Mouse (Mus musculus): ENCODE measurements at regions not wholly inside any gene's neighbourhood (a gene's known extent, or its start where the extent isn't known, plus 50 kb on each side); places are given as distances from the start of the nearest gene placed in this dataset.
"Not testable (repeated sequence)": the region's sequence is repeated elsewhere in the genome, so short reads cannot be mapped to it uniquely, and the experiment has no call there.

DNA sequence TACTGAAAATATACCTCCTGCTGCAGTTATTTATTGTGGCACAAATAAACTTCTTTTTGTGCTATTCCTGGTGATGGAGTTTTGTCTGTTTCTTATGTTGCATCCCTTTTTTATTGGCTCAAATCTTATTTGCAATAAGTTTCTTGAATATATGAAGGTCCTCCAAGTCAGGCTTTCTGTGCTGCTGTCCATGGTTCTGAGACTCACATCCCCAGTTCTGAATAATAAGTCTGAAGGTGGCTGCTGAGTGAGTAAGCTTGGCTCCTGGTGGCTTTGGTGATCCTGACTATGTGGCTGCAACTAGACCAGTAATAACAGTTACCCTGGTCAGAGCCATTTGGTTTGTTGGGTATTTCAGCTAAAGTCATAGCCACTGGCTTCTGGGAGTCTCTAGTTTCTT, 433.6 kb upstream of the Nova1 start:
- no peaks in the 10 kb centered on the region for H3K4me1 ChIP-seq
- H3K4me3 ChIP-seq, result no peak overlapping the region
- no peak for DNase-seq (ENCODE audit: low spot score)
- H3K27ac ChIP-seq (replicated peaks), result no peak overlapping the region
- H3K36me3 ChIP-seq, result no peaks in the 10 kb centered on the region
- H3K27me3 ChIP-seq (ENCODE audit: low read depth, poor library complexity, severe bottlenecking), result no peaks in the 10 kb centered on the region
- no peaks in the 10 kb centered on the region for H3K9me3 ChIP-seq (replicated peaks)

DNA sequence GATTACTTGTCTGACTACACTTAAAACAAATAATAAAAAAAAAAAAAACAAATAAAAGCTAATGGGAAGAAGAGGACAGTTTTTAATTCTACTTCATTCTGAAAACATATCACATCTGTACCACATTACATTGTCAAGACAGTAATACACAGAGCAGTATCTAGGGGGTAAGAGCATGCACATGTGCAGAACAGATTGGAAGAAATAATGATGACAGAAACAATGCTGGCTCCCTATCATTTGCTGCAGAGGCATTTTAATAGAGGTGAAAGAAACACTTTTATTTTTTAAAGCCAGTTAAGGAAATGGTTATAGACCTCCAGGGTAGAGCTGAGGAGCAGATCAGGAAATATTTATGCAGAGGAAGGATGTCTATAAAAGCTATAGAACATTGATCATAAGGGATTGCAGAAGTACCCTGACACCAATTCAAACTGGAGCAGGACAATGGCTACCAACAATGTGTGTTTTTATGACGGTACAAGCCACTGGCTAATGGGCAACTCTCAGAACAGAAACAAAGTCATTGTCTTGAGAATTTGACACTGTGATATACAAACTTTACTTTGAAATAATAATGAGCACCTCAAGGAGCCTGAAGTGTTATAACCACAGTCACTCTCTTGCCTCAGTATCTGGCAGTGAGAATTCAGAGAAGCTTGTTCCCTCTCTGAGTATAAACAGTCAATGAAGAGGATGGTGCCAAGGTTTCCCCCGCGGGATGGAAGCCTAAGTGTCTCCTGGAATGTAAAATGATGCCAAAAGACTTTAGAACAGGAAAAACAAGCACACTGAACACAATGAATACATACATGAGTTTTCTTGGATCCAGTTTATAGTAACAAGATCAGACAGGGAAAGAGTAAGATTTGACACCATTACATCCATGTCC, 425.1 kb upstream of the Nova1 start:
- no peaks in the 10 kb centered on the region for H3K4me1 ChIP-seq
- 73% methylated on average over 3 of the region's 3 CpGs for WGBS
- no peaks in the 10 kb centered on the region for H3K27me3 ChIP-seq (ENCODE audit: low read depth, poor library complexity, severe bottlenecking)
- H3K4me3 ChIP-seq, result no peak overlapping the region
- no peaks in the 10 kb centered on the region for H3K36me3 ChIP-seq
- no peak for DNase-seq (ENCODE audit: low spot score)
- no peaks in the 10 kb centered on the region for H3K9me3 ChIP-seq (replicated peaks)
- no peak overlapping the region for H3K27ac ChIP-seq (replicated peaks)

DNA sequence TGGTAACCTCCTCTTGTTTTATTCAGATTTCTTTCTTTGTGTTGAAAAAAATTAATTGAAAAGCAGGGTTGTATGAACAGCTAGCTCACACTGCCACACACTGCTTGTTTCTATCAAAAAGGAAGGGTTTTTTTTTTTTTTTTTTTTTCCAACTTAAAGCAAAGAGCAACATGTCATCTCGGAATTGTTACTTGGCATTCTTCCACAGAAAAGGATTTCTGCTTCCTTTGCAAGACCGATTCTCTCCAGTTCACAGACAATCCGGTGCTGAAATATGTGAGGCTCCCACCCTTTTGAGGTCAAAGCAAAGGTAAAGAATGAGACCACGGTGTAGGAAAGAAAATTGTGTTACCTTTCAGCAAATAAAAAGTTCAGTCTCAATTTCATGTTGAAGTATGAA, 401.3 kb upstream of the Nova1 start:
- H3K4me1 ChIP-seq, result no peaks in the 10 kb centered on the region
- no peaks in the 10 kb centered on the region for H3K9me3 ChIP-seq (replicated peaks)
- H3K27ac ChIP-seq (replicated peaks), result no peak overlapping the region
- no peaks in the 10 kb centered on the region for H3K27me3 ChIP-seq (ENCODE audit: low read depth, poor library complexity, severe bottlenecking)
- 88% methylated on average over 4 of the region's 4 CpGs for WGBS
- no peaks in the 10 kb centered on the region for H3K36me3 ChIP-seq
- no peak for DNase-seq (ENCODE audit: low spot score)
- H3K4me3 ChIP-seq, result no peak overlapping the region

DNA sequence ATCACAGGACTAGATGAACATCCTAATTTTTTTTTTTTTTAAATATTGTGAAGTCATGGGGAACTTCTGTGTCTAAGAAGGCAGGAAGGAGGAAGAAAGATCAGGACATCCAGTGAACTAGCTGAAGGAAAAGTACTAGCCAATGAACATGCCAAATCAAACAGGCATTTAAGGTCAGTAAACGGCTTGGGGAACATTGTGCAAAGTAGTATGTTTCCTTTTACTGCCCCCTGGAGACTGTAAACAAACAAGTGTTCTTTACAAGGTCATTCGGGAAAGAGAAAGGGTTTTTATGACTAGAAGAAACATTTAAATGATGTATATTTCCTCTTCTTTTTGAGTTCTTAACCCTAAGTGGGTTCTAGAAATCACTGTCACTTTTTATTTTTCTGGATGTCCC, 400.6 kb upstream of the Nova1 start:
- H3K4me3 ChIP-seq, result no peak overlapping the region
- no peaks in the 10 kb centered on the region for H3K4me1 ChIP-seq
- no peaks in the 10 kb centered on the region for H3K36me3 ChIP-seq
- no peaks in the 10 kb centered on the region for H3K27me3 ChIP-seq (ENCODE audit: low read depth, poor library complexity, severe bottlenecking)
- H3K9me3 ChIP-seq (replicated peaks), result no peaks in the 10 kb centered on the region
- 57% methylated on average over 2 of the region's 2 CpGs for WGBS
- H3K27ac ChIP-seq (replicated peaks), result no peak overlapping the region
- DNase-seq (ENCODE audit: low spot score), result no peak

DNA sequence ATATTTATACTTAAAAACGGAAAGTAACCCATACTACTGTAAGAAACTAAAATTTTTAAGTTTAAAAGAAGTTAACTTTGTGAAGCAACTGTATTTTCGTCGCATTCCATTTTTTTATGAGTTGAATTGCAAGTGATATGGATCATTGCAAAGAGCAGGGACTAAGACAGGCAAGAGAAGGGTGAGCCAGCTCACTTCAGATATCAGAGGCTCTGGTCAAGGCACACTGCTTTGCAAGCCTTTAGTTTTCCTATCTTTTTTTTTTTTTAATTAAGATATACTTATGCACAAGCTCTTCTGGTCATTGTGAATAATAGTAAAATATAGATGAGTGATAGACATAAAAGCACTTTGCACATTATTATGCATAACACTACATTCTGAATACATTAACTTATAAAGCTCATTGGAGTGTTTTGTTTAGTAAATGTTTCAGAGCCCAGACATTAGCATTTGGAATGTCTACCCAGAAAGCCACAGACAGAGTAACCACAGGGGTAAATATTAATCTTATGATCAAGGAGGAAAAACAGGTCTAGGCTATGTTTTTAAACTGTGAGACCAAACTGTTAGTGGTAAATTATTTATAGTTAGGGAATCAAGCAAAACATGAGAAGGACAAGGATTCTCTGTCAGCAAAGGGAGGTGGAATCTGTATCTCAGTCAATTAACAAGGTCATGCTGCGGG, 392.8 kb upstream of the Nova1 start:
- no peaks in the 10 kb centered on the region for H3K36me3 ChIP-seq
- no peak for DNase-seq (ENCODE audit: low spot score)
- no peaks in the 10 kb centered on the region for H3K4me1 ChIP-seq
- H3K4me3 ChIP-seq, result no peak overlapping the region
- 89% methylated on average over 4 of the region's 4 CpGs for WGBS
- H3K27ac ChIP-seq (replicated peaks), result no peak overlapping the region
- H3K9me3 ChIP-seq (replicated peaks), result no peaks in the 10 kb centered on the region
- no peaks in the 10 kb centered on the region for H3K27me3 ChIP-seq (ENCODE audit: low read depth, poor library complexity, severe bottlenecking)

DNA sequence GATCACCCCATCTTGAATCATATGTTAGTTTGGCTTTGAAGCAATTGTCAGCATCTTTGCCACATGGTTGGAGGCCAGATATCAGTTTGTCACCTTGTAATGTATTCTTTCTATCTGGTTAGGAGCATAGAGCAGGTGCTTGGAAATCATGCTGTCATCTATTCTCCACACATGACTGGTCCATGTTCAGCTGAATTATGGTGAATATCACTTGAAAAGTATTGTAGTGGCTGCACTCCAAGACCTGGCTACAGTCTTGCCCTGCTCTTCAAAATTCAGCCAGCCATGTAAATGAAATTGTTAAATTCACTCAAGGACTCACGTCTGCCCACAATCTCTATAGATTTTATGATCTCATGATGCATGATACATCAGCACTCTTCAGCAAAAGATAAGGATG, 384.2 kb upstream of the Nova1 start:
- Histone ChIP-seq H3K27me3 (ENCODE audit: low read depth, poor library complexity, severe bottlenecking) (no peaks in the 10 kb centered on the region), H3K27ac (replicated peaks) (no peak overlapping the region), H3K4me1 (no peaks in the 10 kb centered on the region), H3K36me3 (no peaks in the 10 kb centered on the region), H3K4me3 (no peak overlapping the region), H3K9me3 (replicated peaks) (no peaks in the 10 kb centered on the region)
- no peak for DNase-seq (ENCODE audit: low spot score)
- 85% methylated on average over 1 of the region's 1 CpGs for WGBS

DNA sequence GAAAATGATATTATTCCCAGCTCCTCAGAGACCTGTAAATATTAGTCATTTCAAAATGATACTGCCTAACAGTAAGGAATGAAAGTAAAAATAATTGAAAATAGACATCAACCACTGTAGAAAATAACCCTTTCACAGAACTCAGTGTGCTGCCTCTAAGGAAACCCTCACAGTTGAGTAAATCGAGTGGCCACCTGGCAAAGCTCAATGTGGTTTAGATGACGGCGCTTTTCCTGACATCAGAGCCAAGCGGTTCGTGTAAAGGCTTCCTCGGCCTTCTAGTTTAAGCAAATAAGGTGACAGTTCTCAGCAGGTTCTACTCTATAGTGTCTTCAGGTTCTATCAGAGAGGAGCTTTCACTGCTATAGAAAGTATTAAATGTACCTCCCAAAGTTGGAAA, 379.9 kb upstream of the Nova1 start:
- WGBS, result 71% methylated on average over 6 of the region's 6 CpGs
- DNase-seq (ENCODE audit: low spot score), result no peak
- no peaks in the 10 kb centered on the region for H3K4me1 ChIP-seq
- H3K9me3 ChIP-seq (replicated peaks), result no peaks in the 10 kb centered on the region
- H3K27me3 ChIP-seq (ENCODE audit: low read depth, poor library complexity, severe bottlenecking), result no peaks in the 10 kb centered on the region
- H3K36me3 ChIP-seq, result no peaks in the 10 kb centered on the region
- no peak overlapping the region for H3K4me3 ChIP-seq
- H3K27ac ChIP-seq (replicated peaks), result no peak overlapping the region

DNA sequence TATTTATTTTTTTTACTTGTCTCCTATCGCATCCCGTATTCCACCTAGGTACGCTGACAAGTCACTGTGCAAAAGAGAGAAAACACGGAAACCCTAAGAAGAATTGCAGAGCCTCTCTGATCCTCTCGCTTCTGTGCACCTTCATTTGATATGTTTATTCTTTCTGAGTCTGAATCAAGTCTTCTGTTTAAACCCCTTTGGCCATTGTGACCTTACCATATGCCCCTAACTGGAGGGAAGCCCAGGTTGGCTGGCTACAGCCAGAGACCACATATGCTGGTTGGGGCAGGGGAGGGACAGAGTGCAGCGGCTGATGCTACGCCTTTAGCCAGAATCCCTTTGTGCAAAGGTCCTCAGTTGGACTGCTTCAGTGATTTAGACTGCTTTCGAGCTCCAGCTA, 346.0 kb upstream of the Nova1 start:
- peak; percentile 16 for DNase-seq (ENCODE audit: low spot score)
- Histone ChIP-seq H3K4me3 (peak overlapping the region; percentile 40), H3K27ac (replicated peaks) (peak overlapping the region; percentile 80), H3K27me3 (ENCODE audit: low read depth, poor library complexity, severe bottlenecking) (no peaks in the 10 kb centered on the region), H3K36me3 (no peaks in the 10 kb centered on the region), H3K4me1 (peaks cover 28% of the 10 kb centered on the region), H3K9me3 (replicated peaks) (no peaks in the 10 kb centered on the region)
- 63% methylated on average over 8 of the region's 8 CpGs for WGBS

DNA sequence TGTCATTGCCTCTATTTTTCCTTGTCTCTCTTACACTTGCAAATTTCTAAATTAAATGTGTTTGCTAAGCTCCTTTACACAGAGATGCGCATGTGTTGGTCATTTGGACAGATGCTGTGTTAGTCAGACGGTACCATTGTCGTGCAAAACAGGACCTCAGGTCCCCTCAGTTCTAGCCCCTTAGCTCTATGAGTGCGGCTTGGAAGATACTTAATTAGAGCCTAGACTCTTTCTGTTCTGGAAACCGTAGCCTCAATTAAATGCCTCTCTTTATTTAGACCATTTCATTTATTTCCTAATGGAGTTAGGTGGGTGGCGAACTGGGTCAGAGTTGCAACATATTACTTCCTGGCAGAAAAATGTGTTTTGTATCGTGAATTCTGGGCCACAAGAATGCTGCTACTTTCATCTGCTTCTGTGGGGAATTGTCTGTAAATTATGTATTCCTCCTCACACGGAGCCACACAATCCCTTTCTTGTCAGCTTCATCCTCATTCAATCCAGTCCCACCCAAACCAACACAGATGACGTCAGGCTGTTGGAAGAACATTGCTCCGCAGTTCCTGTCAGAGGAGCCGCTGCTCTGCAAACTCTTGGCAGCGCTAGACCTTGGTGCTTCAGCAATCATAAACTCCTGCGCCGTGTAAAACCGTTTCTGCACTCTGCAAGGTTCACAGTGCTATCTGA, 345.4 kb upstream of the Nova1 start:
- Histone ChIP-seq H3K27ac (replicated peaks) (peak overlapping the region; percentile 80), H3K9me3 (replicated peaks) (no peaks in the 10 kb centered on the region), H3K27me3 (ENCODE audit: low read depth, poor library complexity, severe bottlenecking) (no peaks in the 10 kb centered on the region), H3K4me1 (peaks cover 28% of the 10 kb centered on the region), H3K4me3 (peak overlapping the region; percentile 40), H3K36me3 (no peaks in the 10 kb centered on the region)
- peak; percentile 29 for DNase-seq (ENCODE audit: low spot score)
- WGBS, result 30% methylated on average over 15 of the region's 15 CpGs

DNA sequence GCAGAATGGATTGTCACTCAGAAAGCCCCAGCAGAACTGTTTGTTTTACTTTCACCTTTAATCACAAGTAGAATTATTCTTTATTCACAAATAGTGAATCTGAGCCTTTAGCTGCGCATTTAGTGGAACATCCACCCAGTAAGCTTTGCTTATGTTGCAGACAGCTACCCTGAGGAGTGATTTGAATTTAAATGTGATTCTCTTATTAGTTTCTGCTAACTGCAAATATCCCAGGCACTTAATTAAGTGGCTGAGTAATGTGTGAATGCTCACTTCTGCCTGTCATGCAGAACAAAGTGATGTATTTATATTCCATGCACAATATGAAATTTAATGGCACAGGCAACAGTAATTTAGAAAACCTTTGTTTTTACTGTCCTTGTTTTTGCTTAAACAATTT, 344.4 kb upstream of the Nova1 start:
- Histone ChIP-seq H3K4me1 (peaks cover 28% of the 10 kb centered on the region), H3K36me3 (no peaks in the 10 kb centered on the region), H3K27me3 (ENCODE audit: low read depth, poor library complexity, severe bottlenecking) (no peaks in the 10 kb centered on the region), H3K9me3 (replicated peaks) (no peaks in the 10 kb centered on the region), H3K4me3 (no peak overlapping the region), H3K27ac (replicated peaks) (peak overlapping the region; percentile 80)
- 32% methylated on average over 1 of the region's 1 CpGs for WGBS
- no peak for DNase-seq (ENCODE audit: low spot score)

DNA sequence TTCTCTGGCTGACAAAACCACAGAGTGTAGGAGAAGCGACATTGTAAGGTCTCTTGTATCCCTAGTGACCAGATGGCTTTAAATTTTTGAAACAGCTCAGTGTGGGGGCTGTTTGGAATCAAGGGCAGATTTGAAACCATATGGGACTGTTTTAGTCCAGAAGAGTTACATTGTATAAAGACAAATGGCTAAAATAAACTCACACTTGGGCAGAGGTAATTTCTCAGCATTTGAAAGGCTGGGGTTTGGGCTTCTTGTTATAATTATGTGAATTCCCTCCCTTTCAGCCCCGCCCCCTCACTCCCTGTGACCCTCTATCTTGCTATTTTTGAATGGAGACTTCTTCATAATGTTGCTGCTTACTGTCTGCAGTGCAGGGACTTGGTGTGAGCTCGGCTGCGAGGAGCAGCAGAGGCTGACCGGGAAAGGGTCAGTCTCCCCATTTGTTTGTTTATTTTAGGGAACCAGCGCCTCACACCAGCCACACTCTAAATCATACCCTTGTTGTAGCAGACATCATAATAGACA, 344.0 kb upstream of the Nova1 start:
- Histone ChIP-seq H3K9me3 (replicated peaks) (no peaks in the 10 kb centered on the region), H3K4me3 (no peak overlapping the region), H3K4me1 (peaks cover 28% of the 10 kb centered on the region), H3K27me3 (ENCODE audit: low read depth, poor library complexity, severe bottlenecking) (no peaks in the 10 kb centered on the region), H3K36me3 (no peaks in the 10 kb centered on the region), H3K27ac (replicated peaks) (peak overlapping the region; percentile 80)
- DNase-seq (ENCODE audit: low spot score), result peak; percentile 21
- WGBS, result 24% methylated on average over 6 of the region's 6 CpGs

DNA sequence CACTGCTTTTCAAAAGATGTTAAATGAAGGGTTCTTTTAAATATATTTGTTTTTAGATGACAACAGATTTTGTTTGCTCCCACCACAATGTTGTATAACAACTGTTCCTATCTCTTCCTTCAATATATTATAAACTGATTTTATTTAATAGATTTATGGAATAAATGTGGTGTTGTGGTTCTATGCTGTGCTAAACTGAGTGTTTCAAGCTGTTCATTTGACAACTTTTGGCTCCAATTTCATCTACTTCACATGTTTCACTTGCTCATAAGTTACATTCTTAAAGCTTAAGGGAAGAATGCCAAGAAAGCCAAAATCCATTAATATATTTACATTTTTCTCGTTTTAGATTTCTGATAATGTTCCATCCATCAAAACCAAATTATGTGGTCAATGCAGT, 341.9 kb upstream of the Nova1 start:
- Histone ChIP-seq H3K36me3 (no peaks in the 10 kb centered on the region), H3K4me3 (no peak overlapping the region), H3K9me3 (replicated peaks) (no peaks in the 10 kb centered on the region), H3K4me1 (peaks cover 28% of the 10 kb centered on the region), H3K27me3 (ENCODE audit: low read depth, poor library complexity, severe bottlenecking) (no peaks in the 10 kb centered on the region), H3K27ac (replicated peaks) (no peak overlapping the region)
- 85% methylated on average over 1 of the region's 1 CpGs for WGBS
- DNase-seq (ENCODE audit: low spot score), result no peak

DNA sequence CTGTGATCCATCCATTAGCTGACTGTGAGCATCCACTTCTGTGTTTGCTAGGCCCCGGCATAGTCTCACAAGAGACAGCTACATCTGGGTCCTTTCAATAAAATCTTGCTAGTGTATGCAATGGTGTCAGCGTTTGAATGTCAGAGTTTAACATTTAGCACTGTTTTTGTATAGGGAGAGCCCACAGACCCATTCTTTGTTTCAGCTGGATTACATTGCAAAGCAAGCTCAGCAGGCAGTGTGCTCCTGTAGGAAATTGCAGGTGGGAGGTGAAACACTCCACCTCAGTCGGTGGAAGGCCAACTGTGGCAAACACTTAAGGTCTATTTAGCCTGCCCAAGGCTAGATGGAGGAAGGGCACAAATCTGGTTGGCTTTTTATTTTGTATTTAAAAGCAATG, 337.2 kb upstream of the Nova1 start:
- WGBS, result 36% methylated on average over 3 of the region's 3 CpGs
- not testable (repeated sequence) for H3K4me1 ChIP-seq; H3K36me3 ChIP-seq; H3K4me3 ChIP-seq; H3K9me3 ChIP-seq (replicated peaks); H3K27ac ChIP-seq (replicated peaks); H3K27me3 ChIP-seq (ENCODE audit: low read depth, poor library complexity, severe bottlenecking); DNase-seq (ENCODE audit: low spot score)

Data from midbrain, embryonic 10.5 days (tissue).